Mouse (Mus musculus): Measurements from ENCODE around the gene C4b.
"Not testable (repeated sequence)": the region's sequence is repeated elsewhere in the genome, so short reads cannot be mapped to it uniquely, and the experiment has no call there.

GRCm38 (mm10) chr17:34706476-34706875 lies 37.2 kb downstream of the C4b start:
- TF ChIP-seq BHLHE40 (IDR thresholded peaks at IDR 0.05; ENCODE audit: borderline replicate concordance, low read depth, low read length); HCFC1 (IDR thresholded peaks at IDR 0.05; ENCODE audit: low read depth, low read length); SMC3 (IDR thresholded peaks at IDR 0.05; ENCODE audit: low read depth, low read length); USF1 (IDR thresholded peaks at IDR 0.05; ENCODE audit: low read depth, low read length); ZKSCAN1 (IDR thresholded peaks at IDR 0.05; ENCODE audit: low read depth, low read length); POLR2A (IDR thresholded peaks at IDR 0.05; ENCODE audit: control insufficient read depth in 1 of 2, insufficient read depth in 1 of 2, low read depth in 1 of 2, low read length in 2 of 2, poor library complexity in 1 of 2); CTCF (IDR thresholded peaks at IDR 0.05 in 2 of 3, conservative IDR thresholded peaks at IDR 0.05 in 1 of 3; ENCODE audit: control insufficient read depth in 1 of 3, insufficient read depth in 1 of 3, low read depth in 2 of 3, low read length in 3 of 3, poor library complexity in 1 of 3, severe bottlenecking in 1 of 3); ZC3H11A (IDR thresholded peaks at IDR 0.05; ENCODE audit: low read depth, low read length); MAFK (IDR thresholded peaks at IDR 0.05; ENCODE audit: borderline replicate concordance, low read depth, low read length); E2F4 (IDR thresholded peaks at IDR 0.05; ENCODE audit: borderline replicate concordance, low read depth, low read length); CHD2 (IDR thresholded peaks at IDR 0.05; ENCODE audit: low read length); EP300 (IDR thresholded peaks at IDR 0.05; ENCODE audit: low read depth in 1 of 2, low read length in 2 of 2); ZNF384 (IDR thresholded peaks at IDR 0.05; ENCODE audit: low read depth, low read length); GATA1 (IDR thresholded peaks at IDR 0.05; ENCODE audit: low read depth, low read length): not testable (repeated sequence)

Data from MEL (cell line).